Mouse (Mus musculus) cerebellum, adult 18-20 months (tissue): Measurements from ENCODE around the gene Hgfac.

Source experiments
- DNase-seq, 2 experiments: peaks; one replicate each; pipeline ENCODE4 v3.0.0; 2021

The Hgfac gene

GRCm38 (mm10) chr5:35042431-35043109 lies 1.3 kb downstream of the Hgfac start:
- DNase-seq, result no peak

- DNase-seq, result peak; percentile 77 to 78
These were observed 1.8 kb downstream of the Hgfac start for GRCm38 (mm10) chr5:35043110-35043451.

- no peak for DNase-seq
These were observed 9.2 kb downstream of the Hgfac start for GRCm38 (mm10) chr5:35050541-35050940.

- no peak for DNase-seq
These were observed 13.3 kb downstream of the Hgfac start for GRCm38 (mm10) chr5:35054628-35055027.

- peak; percentile 19 to 23 for DNase-seq
These were observed 13.8 kb downstream of the Hgfac start for GRCm38 (mm10) chr5:35055076-35055475.

- peak; percentile 50 to 61 for DNase-seq
These were observed 15.5 kb downstream of the Hgfac start, which contains the start of gene Dok7 for GRCm38 (mm10) chr5:35056604-35057432. Dok7 (plus strand) TSS chr5:35056766.

GRCm38 (mm10) chr5:35057582-35057981 lies 16.3 kb downstream of the Hgfac start:
- no peak for DNase-seq

GRCm38 (mm10) chr5:35058216-35058615 lies 16.9 kb downstream of the Hgfac start:
- no peak for DNase-seq

GRCm38 (mm10) chr5:35060098-35060497 lies 18.8 kb downstream of the Hgfac start:
- no peak for DNase-seq

GRCm38 (mm10) chr5:35069841-35070240 lies 28.5 kb downstream of the Hgfac start:
- no peak for DNase-seq

GRCm38 (mm10) chr5:35070314-35070713 lies 29.0 kb downstream of the Hgfac start:
- no peak for DNase-seq

- no peak for DNase-seq
These were observed 29.6 kb downstream of the Hgfac start for GRCm38 (mm10) chr5:35070953-35071352.

GRCm38 (mm10) chr5:35071855-35072254 lies 30.5 kb downstream of the Hgfac start:
- no peak for DNase-seq

GRCm38 (mm10) chr5:35073235-35073634 lies 31.9 kb downstream of the Hgfac start:
- DNase-seq, result no peak

GRCm38 (mm10) chr5:35073992-35074391 lies 32.7 kb downstream of the Hgfac start:
- peak; percentile 60 to 67 for DNase-seq

- no peak for DNase-seq
These were observed 35.1 kb downstream of the Hgfac start for GRCm38 (mm10) chr5:35076369-35076768.

GRCm38 (mm10) chr5:35079101-35079500 lies 37.8 kb downstream of the Hgfac start:
- DNase-seq, result peak in 1 of 2 experiments; percentile 34

GRCm38 (mm10) chr5:35084913-35085312 lies 43.6 kb downstream of the Hgfac start:
- DNase-seq, result no peak

- peak; percentile 68 to 69 for DNase-seq
These were observed 47.7 kb downstream of the Hgfac start for GRCm38 (mm10) chr5:35088785-35089613.

GRCm38 (mm10) chr5:35089614-35089963 lies 48.3 kb downstream of the Hgfac start:
- no peak for DNase-seq

- no peak for DNase-seq
These were observed 50.3 kb downstream of the Hgfac start for GRCm38 (mm10) chr5:35091636-35092035.
